Mouse (Mus musculus) liver, embryonic 13.5 days (tissue): ENCODE results near the gene Fam83g. TPM values are rescaled to one million over a fixed set of nuclear protein-coding genes. Genes with fewer than 3 reads are reported as not detected.

Experiments used
- ATAC-seq: fragments of 200-750 bp; cut with Nextera tagmentation; 2 replicates; pipeline ENCODE4 v1.8.0; 2017; ENCODE audit warnings: low read depth, mild to moderate bottlenecking, moderate number of reproducible peaks, moderate library complexity
- DNase-seq: peaks from one replicate; pipeline ENCODE4 v3.0.0; 2022
- H3K27ac ChIP-seq: fragments of 300-500 bp; sonication (generic); 2 replicates; pipeline ENCODE4 v1.5.1; 2015; ENCODE audit warnings: moderate library complexity, mild to moderate bottlenecking, inconsistent platforms
- H3K27me3 ChIP-seq: fragments of 300-500 bp; sonication (generic); 2 replicates; pipeline ENCODE4 v1.6.1; 2015; ENCODE audit warnings: mild to moderate bottlenecking, inconsistent platforms
- H3K36me3 ChIP-seq: fragments of 300-500 bp; sonication (generic); 2 replicates; pipeline ENCODE4 v1.6.1; 2015; ENCODE audit warnings: mild to moderate bottlenecking, inconsistent platforms
- H3K4me1 ChIP-seq: fragments of 300-500 bp; sonication (generic); replicated peaks from 2 replicates; pipeline ENCODE4 v1.6.1; 2015; ENCODE audit warnings: inconsistent platforms
- H3K4me2 ChIP-seq: fragments of 300-500 bp; sonication (generic); 2 replicates; pipeline ENCODE4 v1.6.1; 2015; ENCODE audit warnings: inconsistent platforms, mild to moderate bottlenecking, moderate library complexity
- H3K4me3 ChIP-seq: fragments of 300-500 bp; sonication (generic); replicated peaks from 2 replicates; pipeline ENCODE4 v1.5.1; 2015; ENCODE audit warnings: mild to moderate bottlenecking, inconsistent platforms
- H3K9ac ChIP-seq: fragments of 300-500 bp; sonication (generic); 2 replicates; pipeline ENCODE4 v1.6.1; 2015; ENCODE audit warnings: mild to moderate bottlenecking, inconsistent platforms
- H3K9me3 ChIP-seq: fragments of 300-500 bp; sonication (generic); replicated peaks from 2 replicates; pipeline ENCODE4 v1.6.1; 2016; ENCODE audit warnings: inconsistent platforms
- WGBS: fragments of 180-500 bp; shearing (Covaris S2); methylation state at CpG from one replicate; pipeline ENCODE4 v1.1.7; 2015; ENCODE audit not compliant: insufficient replicate concordance; 5-methylcytosine and 5-hydroxymethylcytosine counted together
- polyA plus RNA-seq: library from polyadenylated mRNA; unstranded; fragments of >200 nt; fragmentation: Nextera tagmentation; extraction: Ambion mirVana; gene quantifications from 2 replicates; pipeline ENCODE4 v1.2.1, GENCODE M21; 2015

Fam83g gene
- polyA plus RNA-seq, 1 experiment from 2014 or later, result 5.4 TPM

GRCm38 (mm10) chr11:61722077-61722476 is 38.2 kb downstream of the Fam83g start:
- Histone ChIP-seq H3K9me3 (no peaks in the 10 kb centered on the region), H3K4me1 (no peaks in the 10 kb centered on the region), H3K27me3 (no peaks in the 10 kb centered on the region), H3K27ac (no peak overlapping the region), H3K4me2 (no peak overlapping the region), H3K9ac (no peak overlapping the region), H3K36me3 (no peaks in the 10 kb centered on the region), H3K4me3 (no peak overlapping the region)
- DNase-seq (no peak), ATAC-seq (no peak)
- WGBS, result 69% methylated on average over 5 of the region's 5 CpGs

DNA sequence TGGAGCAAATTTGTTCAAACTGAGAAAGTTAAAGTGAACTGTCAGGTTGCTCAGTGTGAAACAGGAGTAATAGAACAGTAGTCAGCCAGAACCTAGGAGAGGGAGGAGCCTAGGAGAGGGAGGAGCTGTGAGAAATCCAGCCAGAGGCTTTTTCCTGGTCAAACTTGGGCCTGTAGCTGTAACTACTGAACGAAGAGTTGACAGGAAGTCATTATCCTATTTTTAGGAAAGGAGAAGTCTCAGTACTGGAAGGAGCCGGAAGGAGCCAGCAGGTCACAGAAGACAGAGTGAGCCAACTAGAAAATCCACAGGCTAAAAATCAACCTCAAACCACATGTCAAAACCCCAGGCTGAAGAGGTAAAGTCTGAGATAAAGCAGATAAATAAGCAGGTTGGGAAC is 44.1 kb downstream of the Fam83g start:
- H3K27ac ChIP-seq, result peak overlapping the region; percentile 50; the same call in 1 of the 2 replicates
- WGBS, result 31% methylated on average over 2 of the region's 2 CpGs
- no peak for ATAC-seq

GRCm38 (mm10) chr11:61732672-61733071 is 48.8 kb downstream of the Fam83g start:
- no peak overlapping the region for H3K27ac ChIP-seq
- 66% methylated on average over 7 of the region's 7 CpGs for WGBS
- H3K9me3 ChIP-seq, result no peaks in the 10 kb centered on the region
- no peak overlapping the region for H3K4me3 ChIP-seq
- no peak for ATAC-seq
- H3K4me2 ChIP-seq, result no peak overlapping the region
- no peaks in the 10 kb centered on the region for H3K27me3 ChIP-seq
- peaks cover 33% of the 10 kb centered on the region for H3K36me3 ChIP-seq
- H3K9ac ChIP-seq, result no peak overlapping the region
- DNase-seq, result no peak
- peaks cover 7% of the 10 kb centered on the region for H3K4me1 ChIP-seq

More for the DNA sequence above, 44.1 kb downstream of the Fam83g start:
- Histone ChIP-seq H3K9ac (no peak overlapping the region), H3K36me3 (peaks cover 16% of the 10 kb centered on the region; the same call in 1 of the 2 replicates), H3K4me2 (no peak overlapping the region), H3K4me3 (no peak overlapping the region), H3K27me3 (no peaks in the 10 kb centered on the region), H3K9me3 (no peaks in the 10 kb centered on the region), H3K4me1 (peaks cover 9% of the 10 kb centered on the region)
- DNase-seq, result no peak

- no peak overlapping the region for H3K9ac ChIP-seq
- no peak overlapping the region for H3K4me3 ChIP-seq
- ATAC-seq (no peak), DNase-seq (no peak)
- peaks cover 46% of the 10 kb centered on the region for H3K36me3 ChIP-seq
- 74% methylated on average over 1 of the region's 1 CpGs for WGBS
- no peak overlapping the region for H3K27ac ChIP-seq
- H3K27me3 ChIP-seq, result no peaks in the 10 kb centered on the region
- no peaks in the 10 kb centered on the region for H3K9me3 ChIP-seq
- no peaks in the 10 kb centered on the region for H3K4me1 ChIP-seq
- no peak overlapping the region for H3K4me2 ChIP-seq
Measured at GRCm38 (mm10) chr11:61737290-61737689, 53.4 kb downstream of the Fam83g start.

GRCm38 (mm10) chr11:61740500-61740899 is 56.6 kb downstream of the Fam83g start:
- 92% methylated on average over 1 of the region's 1 CpGs for WGBS
- Histone ChIP-seq H3K9ac (no peak overlapping the region), H3K4me2 (no peak overlapping the region), H3K9me3 (no peaks in the 10 kb centered on the region), H3K4me3 (no peak overlapping the region), H3K27ac (no peak overlapping the region), H3K4me1 (no peaks in the 10 kb centered on the region), H3K27me3 (no peaks in the 10 kb centered on the region), H3K36me3 (peaks cover 50% of the 10 kb centered on the region)
- DNase-seq (no peak), ATAC-seq (no peak)

DNA sequence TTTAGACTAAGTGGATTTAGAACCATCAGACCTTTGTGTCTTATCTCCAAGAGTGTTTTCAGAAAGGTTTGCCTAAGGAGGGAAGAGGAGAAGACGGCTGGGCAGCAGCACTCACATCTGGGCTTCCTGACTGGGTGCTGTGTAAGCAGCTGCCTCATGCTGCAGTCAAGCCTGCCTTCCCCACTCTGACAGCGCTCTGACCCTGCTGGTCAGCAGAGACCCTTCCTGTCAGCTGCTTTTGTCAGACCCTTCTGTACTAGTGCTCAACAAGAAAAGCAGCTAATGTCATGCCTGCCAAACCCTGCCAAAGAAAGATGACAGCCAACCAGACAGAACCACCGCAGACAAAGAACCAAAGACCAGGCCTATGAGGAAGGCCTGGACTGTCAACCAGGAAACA is 59.9 kb downstream of the Fam83g start:
- Histone ChIP-seq H3K9me3 (no peaks in the 10 kb centered on the region), H3K4me3 (no peak overlapping the region), H3K27me3 (no peaks in the 10 kb centered on the region), H3K4me2 (no peak overlapping the region), H3K9ac (no peak overlapping the region), H3K27ac (no peak overlapping the region), H3K36me3 (peaks cover 33% of the 10 kb centered on the region), H3K4me1 (no peaks in the 10 kb centered on the region)
- WGBS, result 72% methylated on average over 3 of the region's 3 CpGs
- no peak for ATAC-seq
- no peak for DNase-seq

GRCm38 (mm10) chr11:61744460-61744859 is 60.6 kb downstream of the Fam83g start:
- Histone ChIP-seq H3K27me3 (no peaks in the 10 kb centered on the region), H3K36me3 (peaks cover 29% of the 10 kb centered on the region), H3K4me1 (no peaks in the 10 kb centered on the region), H3K4me3 (no peak overlapping the region), H3K4me2 (no peak overlapping the region), H3K27ac (no peak overlapping the region), H3K9ac (no peak overlapping the region), H3K9me3 (no peaks in the 10 kb centered on the region)
- ATAC-seq (no peak), DNase-seq (no peak)
- 48% methylated on average over 3 of the region's 3 CpGs for WGBS

DNA sequence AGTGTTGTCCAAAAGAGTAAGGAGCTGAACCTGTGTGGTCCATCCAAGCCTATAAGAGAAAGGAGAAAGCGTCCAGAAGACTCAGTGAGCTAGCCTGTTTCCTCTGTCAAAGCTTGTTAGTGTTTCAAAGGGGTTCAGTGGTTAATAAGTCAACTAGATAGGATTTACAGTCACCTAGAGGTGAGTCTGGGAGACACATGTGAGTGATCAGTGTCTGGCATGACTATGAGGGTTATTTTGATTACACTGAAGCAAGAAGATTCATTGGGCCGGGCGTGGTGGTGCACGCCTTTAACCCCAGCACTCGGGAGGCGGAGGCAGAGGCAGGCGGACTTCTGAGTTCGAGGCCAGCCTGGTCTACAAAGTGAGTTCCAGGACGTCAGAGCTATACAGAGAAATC is 61.9 kb downstream of the Fam83g start:
- Histone ChIP-seq H3K4me2 (no peak overlapping the region), H3K4me1 (no peaks in the 10 kb centered on the region), H3K27ac (no peak overlapping the region), H3K27me3 (no peaks in the 10 kb centered on the region), H3K36me3 (peaks cover 20% of the 10 kb centered on the region), H3K9me3 (no peaks in the 10 kb centered on the region), H3K9ac (no peak overlapping the region), H3K4me3 (no peak overlapping the region)
- ATAC-seq, result no peak
- DNase-seq, result no peak
- WGBS, result 81% methylated on average over 9 of the region's 9 CpGs

- Histone ChIP-seq H3K4me2 (no peak overlapping the region), H3K27me3 (no peaks in the 10 kb centered on the region), H3K9ac (no peak overlapping the region), H3K4me1 (no peaks in the 10 kb centered on the region), H3K4me3 (no peak overlapping the region), H3K36me3 (peaks cover 28% of the 10 kb centered on the region; the same call in 1 of the 2 replicates), H3K9me3 (no peaks in the 10 kb centered on the region), H3K27ac (no peak overlapping the region)
- WGBS, result 79% methylated on average over 3 of the region's 3 CpGs
- ATAC-seq, result no peak
- DNase-seq, result no peak
Measured at GRCm38 (mm10) chr11:61747161-61747560, 63.3 kb downstream of the Fam83g start.

DNA sequence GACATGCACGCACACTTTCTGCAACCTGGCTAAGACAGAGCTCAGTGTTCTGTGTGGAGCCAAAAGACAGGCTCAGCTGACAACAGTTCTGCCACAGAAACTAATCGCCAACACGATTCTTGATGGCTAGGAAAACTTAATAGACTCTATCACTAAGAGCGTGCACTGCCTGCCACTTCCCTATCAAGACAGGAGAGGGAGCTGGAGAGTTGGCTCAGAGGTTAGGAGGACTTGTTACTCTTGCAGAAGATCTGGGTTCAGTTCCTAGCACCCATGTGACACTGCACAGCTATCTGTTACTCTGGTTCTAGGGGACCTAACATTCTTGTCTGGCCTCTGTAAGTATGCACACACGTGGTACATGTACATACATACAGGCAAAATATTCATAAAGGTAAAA is 67.7 kb downstream of the Fam83g start:
- H3K9ac ChIP-seq, result no peak overlapping the region
- H3K9me3 ChIP-seq, result no peaks in the 10 kb centered on the region
- 67% methylated on average over 5 of the region's 5 CpGs for WGBS
- DNase-seq (no peak), ATAC-seq (no peak)
- peaks cover 40% of the 10 kb centered on the region for H3K36me3 ChIP-seq
- no peak overlapping the region for H3K4me3 ChIP-seq
- peaks cover 15% of the 10 kb centered on the region for H3K4me1 ChIP-seq
- H3K27ac ChIP-seq, result no peak overlapping the region
- H3K4me2 ChIP-seq, result no peak overlapping the region
- H3K27me3 ChIP-seq, result no peaks in the 10 kb centered on the region

DNA sequence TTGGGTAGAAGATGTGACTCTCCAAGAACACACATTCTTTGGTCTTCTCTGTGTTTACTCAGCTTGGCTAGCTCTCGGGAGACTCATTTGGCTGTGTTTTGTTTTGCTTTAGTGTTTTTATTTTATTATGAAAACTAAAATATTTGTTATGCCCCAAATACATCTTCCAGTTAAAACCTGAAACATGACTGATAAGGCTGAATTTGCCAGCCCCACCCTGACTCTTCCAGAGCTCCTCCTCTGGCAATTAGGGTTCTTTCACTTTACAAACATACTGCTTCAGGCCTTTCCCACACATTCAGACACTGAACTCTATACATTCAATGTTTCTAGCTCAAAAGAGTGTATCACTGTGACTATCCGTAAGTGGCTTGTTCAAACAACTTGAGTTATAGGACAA is 73.3 kb downstream of the Fam83g start:
- no peaks in the 10 kb centered on the region for H3K9me3 ChIP-seq
- peaks cover 24% of the 10 kb centered on the region for H3K36me3 ChIP-seq
- WGBS, result 62% methylated on average over 2 of the region's 2 CpGs
- H3K4me2 ChIP-seq, result peak overlapping the region; percentile 33
- no peak for DNase-seq
- H3K27me3 ChIP-seq, result no peaks in the 10 kb centered on the region
- ATAC-seq, result no peak
- H3K27ac ChIP-seq, result peak overlapping the region; percentile 70
- peak overlapping the region; percentile 15; the same call in 1 of the 2 replicates for H3K9ac ChIP-seq
- H3K4me3 ChIP-seq, result no peak overlapping the region
- H3K4me1 ChIP-seq, result peaks cover 55% of the 10 kb centered on the region
